Mouse (Mus musculus): ENCODE results near the gene Ston2. TPM values are rescaled to one million over a fixed set of nuclear protein-coding genes. Genes with fewer than 3 reads are reported as not detected.
"Not testable (repeated sequence)": the region's sequence is repeated elsewhere in the genome, so short reads cannot be mapped to it uniquely, and the experiment has no call there.

The Ston2 gene
- polyA plus RNA-seq, 1 experiment from 2014 or later, result 10.5 TPM

GRCm38 (mm10) chr12:91588176-91588669 is 200.0 kb downstream of the Ston2 start:
- under 1% methylated on average over 32 of the region's 32 CpGs for WGBS
- DNase-seq (ENCODE audit: low spot score) (peak; percentile 92), ATAC-seq (ENCODE audit: low FRiP score) (peak; percentile 91)
- Histone ChIP-seq H3K9me3 (ENCODE audit: control insufficient read depth, low read length) (no peaks in the 10 kb centered on the region), H3K4me3 (ENCODE audit: low read depth, low read length) (peak overlapping the region; percentile 90), H3K4me2 (replicated peaks; ENCODE audit: low read depth, low read length) (peak overlapping the region; percentile 53), H3K27me3 (ENCODE audit: control insufficient read depth, insufficient read depth, low read length) (no peaks in the 10 kb centered on the region), H3K9ac (ENCODE audit: low read depth, low read length) (peak overlapping the region; percentile 100), H3K4me1 (replicated peaks; ENCODE audit: control insufficient read depth, insufficient read depth, low read length) (no peaks in the 10 kb centered on the region; the same call in 1 of the 2 replicates), H3K36me3 (ENCODE audit: control insufficient read depth, insufficient read depth, low read length) (peaks cover 4% of the 10 kb centered on the region; the same call in 1 of the 2 replicates), H3K27ac (ENCODE audit: low read depth, low read length) (peak overlapping the region; percentile 99)

DNA sequence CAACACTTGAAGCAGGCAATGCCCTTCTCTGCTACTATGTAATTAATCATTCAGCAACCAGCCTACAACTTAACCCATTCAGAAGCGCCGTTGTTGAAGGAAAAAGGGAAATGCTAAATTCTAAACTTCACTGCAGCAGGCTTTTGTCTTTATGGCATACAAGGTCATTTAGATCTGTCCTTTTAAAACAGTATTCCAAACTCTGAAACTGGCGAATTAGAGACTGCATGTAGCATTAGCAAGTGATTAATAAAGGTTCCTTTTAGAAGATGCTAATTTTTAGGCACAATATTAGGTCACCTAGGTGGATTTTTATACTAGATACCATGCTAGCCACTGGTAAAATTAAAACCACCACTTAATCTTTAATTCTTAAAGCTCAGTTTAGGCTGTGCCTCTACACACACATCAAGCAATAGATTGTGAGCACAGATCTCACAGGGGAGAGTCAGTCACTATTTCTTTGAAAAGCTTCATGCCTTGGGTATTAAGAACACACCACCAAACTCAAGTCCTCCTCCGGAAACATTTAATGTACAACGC is 200.6 kb downstream of the Ston2 start:
- H3K9ac ChIP-seq (ENCODE audit: low read depth, low read length), result peak overlapping the region; percentile 100
- no peaks in the 10 kb centered on the region for H3K9me3 ChIP-seq (ENCODE audit: control insufficient read depth, low read length)
- no peaks in the 10 kb centered on the region; the same call in 1 of the 2 replicates for H3K4me1 ChIP-seq (replicated peaks; ENCODE audit: control insufficient read depth, insufficient read depth, low read length)
- ATAC-seq (ENCODE audit: low FRiP score) (no peak), DNase-seq (ENCODE audit: low spot score) (peak; percentile 35)
- H3K36me3 ChIP-seq (ENCODE audit: control insufficient read depth, insufficient read depth, low read length), result peaks cover 4% of the 10 kb centered on the region; the same call in 1 of the 2 replicates
- peak overlapping the region; percentile 53 for H3K4me2 ChIP-seq (replicated peaks; ENCODE audit: low read depth, low read length)
- H3K27me3 ChIP-seq (ENCODE audit: control insufficient read depth, insufficient read depth, low read length), result no peaks in the 10 kb centered on the region
- H3K4me3 ChIP-seq (ENCODE audit: low read depth, low read length), result peak overlapping the region; percentile 90
- WGBS, result 21% methylated on average over 5 of the region's 5 CpGs
- peak overlapping the region; percentile 99 for H3K27ac ChIP-seq (ENCODE audit: low read depth, low read length)

DNA sequence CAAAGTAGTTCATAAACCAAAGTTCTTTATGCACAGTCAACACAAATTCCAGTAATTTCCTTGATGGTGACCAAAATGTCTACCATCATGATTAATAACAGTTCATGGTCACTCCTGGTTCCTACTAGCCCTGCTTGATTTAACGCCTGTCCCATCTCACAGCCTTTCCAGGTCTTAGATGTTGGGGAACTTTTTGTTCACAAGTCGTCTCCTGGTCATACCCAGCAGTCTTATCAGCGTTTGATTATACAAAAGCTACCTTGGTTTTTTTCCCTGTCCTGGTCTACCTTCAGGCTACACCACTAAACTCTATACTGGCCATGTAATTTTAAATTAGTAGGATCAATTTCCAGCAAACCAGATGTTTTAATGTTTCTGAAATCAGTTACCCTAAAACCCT is 201.1 kb downstream of the Ston2 start:
- no peaks in the 10 kb centered on the region for H3K9me3 ChIP-seq (ENCODE audit: control insufficient read depth, low read length)
- 59% methylated on average over 3 of the region's 3 CpGs for WGBS
- ATAC-seq (ENCODE audit: low FRiP score) (no peak), DNase-seq (ENCODE audit: low spot score) (no peak)
- H3K4me1 ChIP-seq (replicated peaks; ENCODE audit: control insufficient read depth, insufficient read depth, low read length), result no peaks in the 10 kb centered on the region; the same call in 1 of the 2 replicates
- H3K27ac ChIP-seq (ENCODE audit: low read depth, low read length), result no peak overlapping the region
- H3K9ac ChIP-seq (ENCODE audit: low read depth, low read length), result peak overlapping the region; percentile 100
- no peaks in the 10 kb centered on the region for H3K27me3 ChIP-seq (ENCODE audit: control insufficient read depth, insufficient read depth, low read length)
- H3K4me2 ChIP-seq (replicated peaks; ENCODE audit: low read depth, low read length), result peak overlapping the region; percentile 53
- H3K4me3 ChIP-seq (ENCODE audit: low read depth, low read length), result peak overlapping the region; percentile 90
- peaks cover 4% of the 10 kb centered on the region; the same call in 1 of the 2 replicates for H3K36me3 ChIP-seq (ENCODE audit: control insufficient read depth, insufficient read depth, low read length)

DNA sequence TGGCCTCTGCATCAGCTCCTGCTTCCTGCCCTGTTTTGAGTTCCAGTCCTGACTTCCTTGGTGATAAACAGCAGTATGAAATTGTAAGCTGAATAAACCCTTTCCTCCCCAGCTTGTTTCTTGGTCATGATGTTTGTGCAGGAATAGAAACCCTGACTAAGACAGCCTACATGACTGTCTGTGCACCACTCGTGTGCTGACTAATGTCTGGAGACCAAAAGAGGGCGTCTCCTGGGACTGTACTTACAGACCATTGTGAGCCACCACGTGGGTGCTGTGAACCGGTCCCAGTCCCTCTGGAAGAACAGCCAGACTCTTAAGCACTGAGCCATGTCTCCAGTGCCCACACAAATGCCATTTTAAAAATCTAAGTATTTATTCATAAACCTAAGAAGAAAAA is 202.4 kb downstream of the Ston2 start:
- H3K4me3 ChIP-seq (ENCODE audit: low read depth, low read length); H3K4me2 ChIP-seq (replicated peaks; ENCODE audit: low read depth, low read length); DNase-seq (ENCODE audit: low spot score); H3K27ac ChIP-seq (ENCODE audit: low read depth, low read length); H3K9me3 ChIP-seq (ENCODE audit: control insufficient read depth, low read length); H3K9ac ChIP-seq (ENCODE audit: low read depth, low read length); ATAC-seq (ENCODE audit: low FRiP score); H3K27me3 ChIP-seq (ENCODE audit: control insufficient read depth, insufficient read depth, low read length); H3K4me1 ChIP-seq (replicated peaks; ENCODE audit: control insufficient read depth, insufficient read depth, low read length); H3K36me3 ChIP-seq (ENCODE audit: control insufficient read depth, insufficient read depth, low read length): not testable (repeated sequence)
- WGBS, result 97% methylated on average over 4 of the region's 4 CpGs

DNA sequence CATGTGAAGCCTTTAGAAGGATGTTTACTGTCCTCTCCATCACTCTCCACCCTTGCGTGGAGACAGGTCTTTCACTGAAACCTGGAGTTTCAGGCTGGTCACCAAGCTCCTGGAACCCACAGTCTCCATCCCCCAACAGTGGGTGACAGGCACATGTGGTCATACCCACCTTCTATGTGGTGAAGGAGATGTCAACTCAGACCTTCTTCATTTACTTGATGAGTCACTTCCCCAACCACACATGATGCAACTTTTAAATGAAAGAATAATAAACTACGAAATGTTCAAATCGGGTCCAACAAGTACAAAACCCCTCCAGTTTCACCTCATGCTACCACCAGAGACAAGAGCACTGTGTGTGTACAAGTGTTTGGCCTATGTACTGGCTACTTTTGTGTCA is 203.0 kb downstream of the Ston2 start:
- Histone ChIP-seq H3K27ac (ENCODE audit: low read depth, low read length) (no peak overlapping the region), H3K4me1 (replicated peaks; ENCODE audit: control insufficient read depth, insufficient read depth, low read length) (no peaks in the 10 kb centered on the region), H3K9ac (ENCODE audit: low read depth, low read length) (no peak overlapping the region), H3K27me3 (ENCODE audit: control insufficient read depth, insufficient read depth, low read length) (no peaks in the 10 kb centered on the region), H3K9me3 (ENCODE audit: control insufficient read depth, low read length) (no peaks in the 10 kb centered on the region), H3K4me2 (replicated peaks; ENCODE audit: low read depth, low read length) (no peak overlapping the region), H3K4me3 (ENCODE audit: low read depth, low read length) (no peak overlapping the region), H3K36me3 (ENCODE audit: control insufficient read depth, insufficient read depth, low read length) (peaks cover 4% of the 10 kb centered on the region; the same call in 1 of the 2 replicates)
- ATAC-seq (ENCODE audit: low FRiP score), result no peak
- DNase-seq (ENCODE audit: low spot score), result no peak
- 95% methylated on average over 3 of the region's 3 CpGs for WGBS

GRCm38 (mm10) chr12:91583409-91583808 is 204.8 kb downstream of the Ston2 start:
- Histone ChIP-seq H3K9me3 (ENCODE audit: control insufficient read depth, low read length) (no peaks in the 10 kb centered on the region), H3K27me3 (ENCODE audit: control insufficient read depth, insufficient read depth, low read length) (no peaks in the 10 kb centered on the region), H3K4me1 (replicated peaks; ENCODE audit: control insufficient read depth, insufficient read depth, low read length) (no peaks in the 10 kb centered on the region), H3K4me2 (replicated peaks; ENCODE audit: low read depth, low read length) (no peak overlapping the region), H3K27ac (ENCODE audit: low read depth, low read length) (no peak overlapping the region), H3K9ac (ENCODE audit: low read depth, low read length) (no peak overlapping the region), H3K36me3 (ENCODE audit: control insufficient read depth, insufficient read depth, low read length) (peaks cover 4% of the 10 kb centered on the region; the same call in 1 of the 2 replicates), H3K4me3 (ENCODE audit: low read depth, low read length) (no peak overlapping the region)
- WGBS, result 65% methylated on average over 6 of the region's 6 CpGs
- ATAC-seq (ENCODE audit: low FRiP score), result no peak
- no peak for DNase-seq (ENCODE audit: low spot score)

Other genes with a start within 250 kb of the Ston2 start
- gene Gtf2a1, start 197.9 kb downstream of the Ston2 start, polyA plus RNA-seq (2014; fragmentation: Nextera tagmentation; extraction: Ambion mirVana), result 57.9 and 61.3 TPM in 2 replicates
- gene Sel1l, start 60.8 kb upstream of the Ston2 start, polyA plus RNA-seq (2014; fragmentation: Nextera tagmentation; extraction: Ambion mirVana), result 76.3 and 82.7 TPM in 2 replicates